Mouse (Mus musculus): Measurements from ENCODE around the gene Fam104a. TPM values are rescaled to one million over a fixed set of nuclear protein-coding genes. Genes with fewer than 3 reads are reported as not detected.

Gene Fam104a
- polyA plus RNA-seq, 1 experiment, result 40.1 TPM

GRCm38 (mm10) chr11:113676847-113677246 is 7.1 kb downstream of the Fam104a start:
- Histone ChIP-seq H3K4me3 (ENCODE audit: insufficient read depth, poor library complexity, severe bottlenecking) (no peak overlapping the region), H3K36me3 (ENCODE audit: control insufficient read depth, insufficient read depth) (peaks cover 52% of the 10 kb centered on the region), H3K27me3 (ENCODE audit: control insufficient read depth, insufficient read depth, insufficient read length) (no peaks in the 10 kb centered on the region), H3K79me3 (ENCODE audit: low read depth) (peaks cover 87% of the 10 kb centered on the region), H3K79me2 (ENCODE audit: control insufficient read depth, insufficient read depth) (peaks cover 100% of the 10 kb centered on the region), H3ac (ENCODE audit: control insufficient read depth, insufficient read length, low read depth) (no peak overlapping the region)
- TF ChIP-seq MYOD1 (IDR thresholded peaks at IDR 0.05; ENCODE audit: control insufficient read depth, insufficient read length, low read depth), result no peak
- no peak for TF ChIP-seq MAX (IDR thresholded peaks at IDR 0.05)
- TF ChIP-seq MYOG (IDR thresholded peaks at IDR 0.05; ENCODE audit: control insufficient read depth, extremely low read depth, insufficient read length), result no peak

- H3K36me3 ChIP-seq (ENCODE audit: control insufficient read depth, insufficient read depth), result peaks cover 63% of the 10 kb centered on the region
- no peaks in the 10 kb centered on the region for H3K27me3 ChIP-seq (ENCODE audit: control insufficient read depth, insufficient read depth, insufficient read length)
- H3K4me3 ChIP-seq (ENCODE audit: insufficient read depth, poor library complexity, severe bottlenecking), result no peak overlapping the region
- H3ac ChIP-seq (ENCODE audit: control insufficient read depth, insufficient read length, low read depth), result no peak overlapping the region
- TF ChIP-seq USF1 (IDR thresholded peaks at IDR 0.05; ENCODE audit: low read depth) (no peak), FOSL1 (IDR thresholded peaks at IDR 0.05; ENCODE audit: insufficient read depth, low read length, poor library complexity, severe bottlenecking) (no peak), MYOG (IDR thresholded peaks at IDR 0.05; ENCODE audit: control insufficient read depth, extremely low read depth, insufficient read length) (no peak), MAX (IDR thresholded peaks at IDR 0.05) (no peak), CTCF (IDR thresholded peaks at IDR 0.05; ENCODE audit: control insufficient read depth, insufficient read depth, insufficient read length) (no peak), MYOD1 (IDR thresholded peaks at IDR 0.05; ENCODE audit: control insufficient read depth, insufficient read length, low read depth) (no peak), CEBPB (IDR thresholded peaks at IDR 0.05; ENCODE audit: low read depth) (no peak)
- H3K79me2 ChIP-seq (ENCODE audit: control insufficient read depth, insufficient read depth), result peaks cover 100% of the 10 kb centered on the region
- H3K79me3 ChIP-seq (ENCODE audit: low read depth), result peaks cover 81% of the 10 kb centered on the region
Observed at GRCm38 (mm10) chr11:113674595-113674994, 9.4 kb downstream of the Fam104a start.

GRCm38 (mm10) chr11:113673614-113674013 is 10.3 kb downstream of the Fam104a start:
- H3K79me2 ChIP-seq (ENCODE audit: control insufficient read depth, insufficient read depth), result peaks cover 100% of the 10 kb centered on the region
- no peak for TF ChIP-seq USF1 (IDR thresholded peaks at IDR 0.05; ENCODE audit: low read depth)
- no peak for TF ChIP-seq FOSL1 (IDR thresholded peaks at IDR 0.05; ENCODE audit: insufficient read depth, low read length, poor library complexity, severe bottlenecking)
- no peak for TF ChIP-seq MYOG (IDR thresholded peaks at IDR 0.05; ENCODE audit: control insufficient read depth, extremely low read depth, insufficient read length)
- TF ChIP-seq CEBPB (IDR thresholded peaks at IDR 0.05; ENCODE audit: low read depth), result no peak
- no peak for TF ChIP-seq MYOD1 (IDR thresholded peaks at IDR 0.05; ENCODE audit: control insufficient read depth, insufficient read length, low read depth)
- no peak for TF ChIP-seq MAX (IDR thresholded peaks at IDR 0.05)
- no peak for TF ChIP-seq CTCF (IDR thresholded peaks at IDR 0.05; ENCODE audit: control insufficient read depth, insufficient read depth, insufficient read length)
- no peaks in the 10 kb centered on the region for H3K27me3 ChIP-seq (ENCODE audit: control insufficient read depth, insufficient read depth, insufficient read length)
- no peak overlapping the region for H3ac ChIP-seq (ENCODE audit: control insufficient read depth, insufficient read length, low read depth)
- H3K36me3 ChIP-seq (ENCODE audit: control insufficient read depth, insufficient read depth), result peaks cover 64% of the 10 kb centered on the region
- peaks cover 81% of the 10 kb centered on the region for H3K79me3 ChIP-seq (ENCODE audit: low read depth)
- no peak overlapping the region for H3K4me3 ChIP-seq (ENCODE audit: insufficient read depth, poor library complexity, severe bottlenecking)

GRCm38 (mm10) chr11:113669711-113670110 is 14.2 kb downstream of the Fam104a start:
- peaks cover 62% of the 10 kb centered on the region for H3K36me3 ChIP-seq (ENCODE audit: control insufficient read depth, insufficient read depth)
- no peaks in the 10 kb centered on the region for H3K27me3 ChIP-seq (ENCODE audit: control insufficient read depth, insufficient read depth, insufficient read length)
- TF ChIP-seq MYOD1 (IDR thresholded peaks at IDR 0.05; ENCODE audit: control insufficient read depth, insufficient read length, low read depth) (no peak), CTCF (IDR thresholded peaks at IDR 0.05; ENCODE audit: control insufficient read depth, insufficient read depth, insufficient read length) (no peak), CEBPB (IDR thresholded peaks at IDR 0.05; ENCODE audit: low read depth) (no peak), MAX (IDR thresholded peaks at IDR 0.05) (no peak), USF1 (IDR thresholded peaks at IDR 0.05; ENCODE audit: low read depth) (no peak), MYOG (IDR thresholded peaks at IDR 0.05; ENCODE audit: control insufficient read depth, extremely low read depth, insufficient read length) (no peak), FOSL1 (IDR thresholded peaks at IDR 0.05; ENCODE audit: insufficient read depth, low read length, poor library complexity, severe bottlenecking) (no peak)
- no peak overlapping the region for H3ac ChIP-seq (ENCODE audit: control insufficient read depth, insufficient read length, low read depth)
- peaks cover 66% of the 10 kb centered on the region for H3K79me3 ChIP-seq (ENCODE audit: low read depth)
- peaks cover 96% of the 10 kb centered on the region for H3K79me2 ChIP-seq (ENCODE audit: control insufficient read depth, insufficient read depth)
- no peak overlapping the region for H3K4me3 ChIP-seq (ENCODE audit: insufficient read depth, poor library complexity, severe bottlenecking)

GRCm38 (mm10) chr11:113668857-113669256 is 15.1 kb downstream of the Fam104a start:
- peaks cover 63% of the 10 kb centered on the region for H3K79me3 ChIP-seq (ENCODE audit: low read depth)
- no peak overlapping the region for H3ac ChIP-seq (ENCODE audit: control insufficient read depth, insufficient read length, low read depth)
- H3K4me3 ChIP-seq (ENCODE audit: insufficient read depth, poor library complexity, severe bottlenecking), result no peak overlapping the region
- peaks cover 96% of the 10 kb centered on the region for H3K79me2 ChIP-seq (ENCODE audit: control insufficient read depth, insufficient read depth)
- TF ChIP-seq CEBPB (IDR thresholded peaks at IDR 0.05; ENCODE audit: low read depth) (no peak), MYOD1 (IDR thresholded peaks at IDR 0.05; ENCODE audit: control insufficient read depth, insufficient read length, low read depth) (no peak), USF1 (IDR thresholded peaks at IDR 0.05; ENCODE audit: low read depth) (no peak), CTCF (IDR thresholded peaks at IDR 0.05; ENCODE audit: control insufficient read depth, insufficient read depth, insufficient read length) (no peak), MAX (IDR thresholded peaks at IDR 0.05) (no peak), FOSL1 (IDR thresholded peaks at IDR 0.05; ENCODE audit: insufficient read depth, low read length, poor library complexity, severe bottlenecking) (no peak), MYOG (IDR thresholded peaks at IDR 0.05; ENCODE audit: control insufficient read depth, extremely low read depth, insufficient read length) (no peak)
- peaks cover 65% of the 10 kb centered on the region for H3K36me3 ChIP-seq (ENCODE audit: control insufficient read depth, insufficient read depth)
- no peaks in the 10 kb centered on the region for H3K27me3 ChIP-seq (ENCODE audit: control insufficient read depth, insufficient read depth, insufficient read length)

GRCm38 (mm10) chr11:113667704-113668103 is 16.3 kb downstream of the Fam104a start:
- Histone ChIP-seq H3K79me3 (ENCODE audit: low read depth) (peaks cover 56% of the 10 kb centered on the region), H3ac (ENCODE audit: control insufficient read depth, insufficient read length, low read depth) (no peak overlapping the region), H3K27me3 (ENCODE audit: control insufficient read depth, insufficient read depth, insufficient read length) (no peaks in the 10 kb centered on the region), H3K36me3 (ENCODE audit: control insufficient read depth, insufficient read depth) (peaks cover 63% of the 10 kb centered on the region), H3K79me2 (ENCODE audit: control insufficient read depth, insufficient read depth) (peaks cover 90% of the 10 kb centered on the region), H3K4me3 (ENCODE audit: insufficient read depth, poor library complexity, severe bottlenecking) (no peak overlapping the region)
- no peak for TF ChIP-seq USF1 (IDR thresholded peaks at IDR 0.05; ENCODE audit: low read depth)
- TF ChIP-seq MAX (IDR thresholded peaks at IDR 0.05), result no peak
- TF ChIP-seq CTCF (IDR thresholded peaks at IDR 0.05; ENCODE audit: control insufficient read depth, insufficient read depth, insufficient read length), result no peak
- TF ChIP-seq FOSL1 (IDR thresholded peaks at IDR 0.05; ENCODE audit: insufficient read depth, low read length, poor library complexity, severe bottlenecking), result no peak
- no peak for TF ChIP-seq MYOG (IDR thresholded peaks at IDR 0.05; ENCODE audit: control insufficient read depth, extremely low read depth, insufficient read length)
- no peak for TF ChIP-seq CEBPB (IDR thresholded peaks at IDR 0.05; ENCODE audit: low read depth)
- no peak for TF ChIP-seq MYOD1 (IDR thresholded peaks at IDR 0.05; ENCODE audit: control insufficient read depth, insufficient read length, low read depth)
